Mouse (Mus musculus): ENCODE data around the gene Catsperd.
A peak's percentile ranks its signal among the peaks of the same experiment; 100 is the strongest.

GRCm38 (mm10) chr17:56682880-56683279 lies 54.9 kb downstream of the Catsperd start:
- TF ChIP-seq EP300 (IDR thresholded peaks at IDR 0.05; ENCODE audit: low read depth in 1 of 2, low read length in 2 of 2) (no peak), TAL1 (IDR thresholded peaks at IDR 0.05; ENCODE audit: low read length) (no peak), POLR2A (IDR thresholded peaks at IDR 0.05; ENCODE audit: control insufficient read depth in 1 of 2, insufficient read depth in 1 of 2, low read depth in 1 of 2, low read length in 2 of 2, poor library complexity in 1 of 2) (no peak), NRF1 (IDR thresholded peaks at IDR 0.05; ENCODE audit: insufficient read depth, low read depth, low read length, poor library complexity, severe bottlenecking) (no peak), CTCF (IDR thresholded peaks at IDR 0.05 in 2 of 3, conservative IDR thresholded peaks at IDR 0.05 in 1 of 3; ENCODE audit: control insufficient read depth in 1 of 3, insufficient read depth in 1 of 3, low read depth in 2 of 3, low read length in 3 of 3, poor library complexity in 1 of 3, severe bottlenecking in 1 of 3) (no peak), ETS1 (IDR thresholded peaks at IDR 0.05; ENCODE audit: low read depth, low read length) (peak; percentile 80), ZNF384 (IDR thresholded peaks at IDR 0.05; ENCODE audit: low read depth, low read length) (no peak), POLR2AphosphoS5 (IDR thresholded peaks at IDR 0.05; ENCODE audit: borderline replicate concordance, low read depth, low read length) (no peak), MAX (IDR thresholded peaks at IDR 0.05; ENCODE audit: low read length) (no peak), E2F4 (IDR thresholded peaks at IDR 0.05; ENCODE audit: borderline replicate concordance, low read depth, low read length) (no peak), TCF12 (IDR thresholded peaks at IDR 0.05; ENCODE audit: low read depth, low read length) (no peak), SMC3 (IDR thresholded peaks at IDR 0.05; ENCODE audit: low read depth, low read length) (no peak)

All from MEL (cell line).